Mouse (Mus musculus) liver, postnatal 0 days (tissue): ENCODE data around the gene Asah2.

Source experiments
- CTCF ChIP-seq: sonication (generic); IDR thresholded peaks from 2 replicates; pipeline ENCODE4 v1.5.1; 2016; ENCODE audit warnings: antibody characterized with exemption, low read depth
- EP300 ChIP-seq: IDR thresholded peaks from 2 replicates; pipeline ENCODE4 v1.6.1; 2016; ENCODE audit warnings: antibody characterized with exemption, low read depth, mild to moderate bottlenecking

GRCm38 (mm10) chr19:32090804-32091203, 17.2 kb downstream of the Asah2 start:
- TF ChIP-seq CTCF, result no peak
- no peak for TF ChIP-seq EP300
